Mouse (Mus musculus) embryonic facial prominence, embryonic 13.5 days (tissue): ENCODE data around the gene Ush1g. TPM values are rescaled to one million over a fixed set of nuclear protein-coding genes. Genes with fewer than 3 reads are reported as not detected.

Experiments used
- ATAC-seq: fragments of 200-750 bp; cut with Nextera tagmentation; 2 replicates; pipeline ENCODE4 v1.8.0; 2017; ENCODE audit warnings: low read depth; ENCODE audit not compliant: insufficient number of reproducible peaks, insufficient read depth, low FRiP score, low TSS enrichment
- H3K27ac ChIP-seq: fragments of 300-500 bp; sonication (generic); 2 replicates; pipeline ENCODE4 v1.5.1; 2015; ENCODE audit warnings: moderate library complexity, mild to moderate bottlenecking, inconsistent platforms
- H3K27me3 ChIP-seq: fragments of 300-500 bp; sonication (generic); 2 replicates; pipeline ENCODE4 v1.6.1; 2015; ENCODE audit warnings: mild to moderate bottlenecking, inconsistent platforms
- H3K36me3 ChIP-seq: fragments of 300-500 bp; sonication (generic); 2 replicates; pipeline ENCODE4 v1.6.1; 2015; ENCODE audit warnings: mild to moderate bottlenecking, inconsistent platforms
- H3K4me1 ChIP-seq: fragments of 300-500 bp; sonication (generic); 2 replicates; pipeline ENCODE4 v1.6.1; 2015; ENCODE audit warnings: inconsistent platforms
- H3K4me2 ChIP-seq: fragments of 300-500 bp; sonication (generic); 2 replicates; pipeline ENCODE4 v1.6.1; 2015; ENCODE audit warnings: moderate library complexity, mild to moderate bottlenecking, inconsistent platforms
- H3K4me3 ChIP-seq: fragments of 300-500 bp; sonication (generic); 2 replicates; pipeline ENCODE4 v1.5.1; 2015; ENCODE audit warnings: mild to moderate bottlenecking, inconsistent platforms
- H3K9ac ChIP-seq: fragments of 300-500 bp; sonication (generic); 2 replicates; pipeline ENCODE4 v1.6.1; 2015; ENCODE audit warnings: mild to moderate bottlenecking, inconsistent platforms
- H3K9me3 ChIP-seq: fragments of 300-500 bp; sonication (generic); 2 replicates; pipeline ENCODE4 v1.6.1; 2016; ENCODE audit warnings: inconsistent platforms
- WGBS: fragments of 180-500 bp; shearing (Covaris S2); methylation state at CpG from one replicate; pipeline ENCODE4 v1.1.7; 2015; ENCODE audit warnings: mixed read lengths; 5-methylcytosine and 5-hydroxymethylcytosine counted together
- polyA plus RNA-seq: library from polyadenylated mRNA; unstranded; fragments of >200 nt; fragmentation: Nextera tagmentation; extraction: Ambion mirVana; gene quantifications from 2 replicates; pipeline ENCODE4 v1.2.1, GENCODE M21; 2015

Gene Ush1g
- polyA plus RNA-seq, 1 experiment from 2014 or later: not detected

GRCm38 (mm10) chr11:115329339-115329738 is 7.5 kb upstream of the Ush1g start:
- no peak overlapping the region for H3K27ac ChIP-seq
- H3K36me3 ChIP-seq: no peaks in the 10 kb centered on the region
- no peak overlapping the region for H3K9ac ChIP-seq
- H3K4me2 ChIP-seq: no peak overlapping the region
- peaks cover 87% of the 10 kb centered on the region for H3K27me3 ChIP-seq
- no peak for ATAC-seq
- no peak overlapping the region for H3K4me3 ChIP-seq
- peaks cover 1% of the 10 kb centered on the region for H3K4me1 ChIP-seq
- 68% methylated on average over 15 of the region's 15 CpGs for WGBS
- no peaks in the 10 kb centered on the region for H3K9me3 ChIP-seq

DNA sequence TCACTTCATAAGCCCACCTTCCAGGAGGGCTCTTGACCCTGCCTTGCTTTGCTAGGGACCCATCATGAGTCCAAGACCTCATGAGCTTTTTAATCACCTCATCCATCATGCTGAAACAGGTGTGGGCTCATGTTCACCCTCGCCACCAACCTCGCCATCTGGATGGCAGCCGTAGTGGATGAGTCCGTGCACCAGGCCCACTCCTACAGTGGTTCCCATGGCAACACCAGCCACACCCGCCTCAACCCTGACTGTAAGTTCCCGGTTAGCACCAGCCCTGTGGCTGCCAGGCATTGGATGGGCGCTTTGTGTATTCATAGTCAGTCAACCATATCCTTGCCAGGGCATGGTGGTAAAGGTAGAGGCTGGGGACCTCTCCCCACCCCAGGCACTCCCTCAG is 4.9 kb upstream of the Ush1g start:
- 69% methylated on average over 7 of the region's 7 CpGs for WGBS
- Histone ChIP-seq H3K4me3 (no peak overlapping the region), H3K36me3 (no peaks in the 10 kb centered on the region), H3K27me3 (peaks cover 87% of the 10 kb centered on the region), H3K4me1 (peaks cover 5% of the 10 kb centered on the region; the same call in 1 of the 2 replicates), H3K27ac (no peak overlapping the region), H3K4me2 (no peak overlapping the region), H3K9ac (no peak overlapping the region), H3K9me3 (no peaks in the 10 kb centered on the region)
- no peak for ATAC-seq

GRCm38 (mm10) chr11:115323354-115323753 is 1.5 kb upstream of the Ush1g start:
- H3K9ac ChIP-seq: no peak overlapping the region
- H3K27me3 ChIP-seq: peaks cover 93% of the 10 kb centered on the region
- no peak for ATAC-seq
- H3K4me2 ChIP-seq: no peak overlapping the region
- no peak overlapping the region for H3K4me3 ChIP-seq
- no peak overlapping the region for H3K27ac ChIP-seq
- no peaks in the 10 kb centered on the region for H3K36me3 ChIP-seq
- peaks cover 12% of the 10 kb centered on the region; the same call in 1 of the 2 replicates for H3K4me1 ChIP-seq
- H3K9me3 ChIP-seq: no peaks in the 10 kb centered on the region
- 24% methylated on average over 32 of the region's 32 CpGs for WGBS

DNA sequence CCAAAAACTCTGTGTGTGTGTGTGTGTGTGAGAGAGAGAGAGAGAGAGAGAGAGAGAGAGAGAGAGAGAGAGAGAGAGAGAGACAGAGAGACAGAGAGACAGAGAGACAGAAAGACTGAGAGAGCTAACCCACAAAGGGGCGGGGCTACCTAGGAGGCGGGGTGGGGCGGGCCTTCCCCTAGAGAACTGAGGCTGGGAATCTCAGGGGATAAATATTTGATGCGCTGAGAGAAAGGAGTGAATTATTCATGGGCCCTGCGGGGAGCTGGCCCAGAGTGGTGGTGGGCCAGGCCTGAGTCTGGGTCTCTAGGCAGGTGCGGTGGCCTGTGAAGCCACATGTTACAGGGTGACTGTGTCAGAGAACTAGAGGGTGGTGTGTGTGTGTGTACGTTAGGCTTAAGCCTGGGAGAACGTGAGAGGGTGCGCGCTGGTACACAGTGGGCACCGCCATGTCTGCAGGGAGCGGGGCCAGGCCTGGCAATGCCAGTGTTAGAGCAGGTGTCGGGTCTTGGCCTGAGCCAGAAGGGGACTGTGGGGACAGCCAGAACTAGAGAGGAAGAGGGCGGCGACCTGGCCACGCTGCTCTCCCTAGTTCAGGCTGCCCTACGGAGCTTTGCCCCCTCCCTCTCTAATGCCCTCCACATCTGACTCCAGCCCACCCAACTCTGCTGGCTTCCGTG is 2.0 kb downstream of the Ush1g start:
- H3K4me1 ChIP-seq: peaks cover 12% of the 10 kb centered on the region; the same call in 1 of the 2 replicates
- no peak overlapping the region for H3K9ac ChIP-seq
- no peak overlapping the region for H3K4me2 ChIP-seq
- 3% methylated on average over 18 of the region's 18 CpGs for WGBS
- ATAC-seq: no peak
- no peaks in the 10 kb centered on the region for H3K9me3 ChIP-seq
- H3K4me3 ChIP-seq: no peak overlapping the region
- no peak overlapping the region for H3K27ac ChIP-seq
- H3K27me3 ChIP-seq: peaks cover 100% of the 10 kb centered on the region
- H3K36me3 ChIP-seq: no peaks in the 10 kb centered on the region

DNA sequence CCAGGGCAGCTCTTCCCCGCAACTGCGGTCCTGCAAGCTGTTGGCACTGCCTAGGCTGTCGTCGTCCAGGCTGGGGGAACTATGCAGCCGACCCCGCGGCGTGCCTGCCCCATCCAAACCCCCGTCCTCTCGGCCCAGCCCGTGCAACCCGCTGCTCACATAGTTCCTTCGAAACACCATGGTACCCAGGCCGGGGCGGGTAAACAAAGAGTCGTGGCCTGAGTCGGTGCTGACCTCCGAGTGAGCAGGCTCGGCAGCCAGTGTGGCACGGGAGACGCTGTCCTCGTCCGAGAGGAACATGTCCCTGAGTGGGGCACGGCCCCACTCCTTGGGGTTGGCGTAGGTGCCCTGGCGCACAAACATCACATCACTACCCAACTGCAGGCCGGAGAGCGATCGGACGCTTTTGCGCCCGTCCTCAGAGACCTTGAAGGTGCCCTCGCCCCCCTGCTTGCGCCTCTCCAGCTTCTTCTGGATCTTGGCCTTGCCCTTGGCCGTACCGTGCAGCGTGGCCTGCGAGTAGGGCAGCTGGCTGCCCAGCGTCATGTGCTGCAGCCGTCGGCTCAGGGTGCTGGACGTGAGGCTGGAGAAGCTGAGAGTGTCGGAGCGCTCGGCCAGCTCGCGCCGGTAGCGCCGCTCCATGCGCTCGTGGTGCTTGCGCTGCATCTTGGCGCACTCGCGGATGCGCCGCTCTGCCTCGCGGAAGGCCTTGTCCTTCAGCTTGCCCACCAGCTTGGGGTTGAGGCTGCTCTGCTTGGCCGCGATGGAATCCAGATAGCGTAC is 3.4 kb downstream of the Ush1g start:
- no peak for ATAC-seq
- 3% methylated on average over 63 of the region's 63 CpGs for WGBS
- Histone ChIP-seq H3K36me3 (no peaks in the 10 kb centered on the region), H3K4me3 (peak overlapping the region; percentile 12; the same call in 1 of the 2 replicates), H3K4me2 (0 out of 2 replicates have a peak overlapping the region, but pooled peaks have one; percentile 18), H3K27ac (no peak overlapping the region), H3K27me3 (peaks cover 100% of the 10 kb centered on the region), H3K9me3 (no peaks in the 10 kb centered on the region), H3K9ac (no peak overlapping the region), H3K4me1 (peaks cover 12% of the 10 kb centered on the region; the same call in 1 of the 2 replicates)

GRCm38 (mm10) chr11:115317204-115317603 is 4.6 kb downstream of the Ush1g start:
- no peak overlapping the region for H3K4me2 ChIP-seq
- H3K27me3 ChIP-seq: peaks cover 100% of the 10 kb centered on the region
- ATAC-seq: no peak
- WGBS: 59% methylated on average over 7 of the region's 7 CpGs
- no peak overlapping the region for H3K4me3 ChIP-seq
- no peak overlapping the region for H3K9ac ChIP-seq
- no peaks in the 10 kb centered on the region for H3K36me3 ChIP-seq
- peaks cover 12% of the 10 kb centered on the region; the same call in 1 of the 2 replicates for H3K4me1 ChIP-seq
- H3K9me3 ChIP-seq: no peaks in the 10 kb centered on the region
- no peak overlapping the region for H3K27ac ChIP-seq

GRCm38 (mm10) chr11:115314249-115314648 is 7.6 kb downstream of the Ush1g start:
- 45% methylated on average over 2 of the region's 2 CpGs for WGBS
- Histone ChIP-seq H3K36me3 (no peaks in the 10 kb centered on the region), H3K27me3 (peaks cover 77% of the 10 kb centered on the region), H3K4me2 (no peak overlapping the region), H3K4me3 (no peak overlapping the region), H3K9me3 (no peaks in the 10 kb centered on the region), H3K27ac (no peak overlapping the region), H3K9ac (no peak overlapping the region), H3K4me1 (peaks cover 3% of the 10 kb centered on the region; the same call in 1 of the 2 replicates)
- no peak for ATAC-seq

DNA sequence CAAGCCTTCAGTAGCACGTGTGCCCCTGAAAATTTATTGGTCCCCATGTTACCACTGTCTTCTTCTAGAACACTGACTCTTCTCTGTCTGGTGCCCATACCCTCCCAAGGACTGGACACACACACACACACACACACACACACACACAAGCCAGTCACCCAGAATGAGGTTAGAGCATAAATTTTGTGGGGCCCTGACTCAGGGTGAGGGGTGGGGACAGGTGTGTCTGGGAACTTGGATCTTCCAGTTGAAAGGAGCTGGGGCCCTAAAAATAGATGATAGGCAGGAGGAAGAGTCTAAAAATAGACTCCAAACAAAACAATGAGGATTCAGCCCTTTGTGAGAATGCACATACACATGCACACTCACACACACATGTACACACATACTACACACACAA is 13.1 kb downstream of the Ush1g start:
- Histone ChIP-seq H3K36me3 (no peaks in the 10 kb centered on the region), H3K4me1 (peaks cover 13% of the 10 kb centered on the region), H3K4me3 (no peak overlapping the region), H3K4me2 (no peak overlapping the region), H3K9me3 (no peaks in the 10 kb centered on the region), H3K27me3 (peaks cover 43% of the 10 kb centered on the region), H3K9ac (no peak overlapping the region), H3K27ac (no peak overlapping the region)
- no peak for ATAC-seq
- 65% methylated on average over 1 of the region's 1 CpGs for WGBS

- peaks cover 24% of the 10 kb centered on the region for H3K27me3 ChIP-seq
- no peak for ATAC-seq
- 9% methylated on average over 8 of the region's 8 CpGs for WGBS
- H3K4me1 ChIP-seq: peaks cover 13% of the 10 kb centered on the region
- H3K9ac ChIP-seq: no peak within 1 kb of the TSS
- H3K9me3 ChIP-seq: no peaks in the 10 kb centered on the region
- H3K4me3 ChIP-seq: no peak within 1 kb of the TSS
- no peak within 1 kb of the TSS for H3K4me2 ChIP-seq
- H3K27ac ChIP-seq: no peak within 1 kb of the TSS
- H3K36me3 ChIP-seq: no peaks in the 10 kb centered on the region
Measured at GRCm38 (mm10) chr11:115306863-115307262, 15.0 kb downstream of the Ush1g start, which contains the start of gene Otop2. Gene Otop2 (plus strand): TSS chr11:115307163.

DNA sequence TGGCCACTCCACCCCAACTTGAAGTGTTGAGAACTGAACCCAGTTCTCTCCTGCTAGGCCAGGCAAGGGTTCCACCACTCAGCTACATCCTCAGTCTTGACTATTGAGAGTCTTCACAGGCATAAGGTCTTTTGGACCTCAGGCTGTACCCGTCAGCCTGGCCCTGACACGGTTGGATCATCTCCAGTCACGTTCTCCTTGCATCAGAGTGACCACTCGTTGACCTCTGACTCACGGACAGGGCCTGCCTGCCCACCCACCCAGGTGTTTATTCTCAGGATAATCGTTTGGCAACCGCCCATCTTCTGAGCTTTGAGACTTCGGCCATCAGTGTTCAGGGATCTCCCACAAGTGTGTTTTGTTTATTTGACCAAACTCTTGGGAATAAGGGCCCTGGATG is 18.7 kb downstream of the Ush1g start:
- Histone ChIP-seq H3K4me2 (no peak overlapping the region), H3K4me3 (no peak overlapping the region), H3K36me3 (no peaks in the 10 kb centered on the region), H3K9me3 (peaks cover 4% of the 10 kb centered on the region; the same call in 1 of the 2 replicates), H3K27me3 (peaks cover 35% of the 10 kb centered on the region), H3K4me1 (peaks cover 13% of the 10 kb centered on the region), H3K9ac (no peak overlapping the region), H3K27ac (no peak overlapping the region)
- ATAC-seq: no peak
- 73% methylated on average over 8 of the region's 8 CpGs for WGBS

DNA sequence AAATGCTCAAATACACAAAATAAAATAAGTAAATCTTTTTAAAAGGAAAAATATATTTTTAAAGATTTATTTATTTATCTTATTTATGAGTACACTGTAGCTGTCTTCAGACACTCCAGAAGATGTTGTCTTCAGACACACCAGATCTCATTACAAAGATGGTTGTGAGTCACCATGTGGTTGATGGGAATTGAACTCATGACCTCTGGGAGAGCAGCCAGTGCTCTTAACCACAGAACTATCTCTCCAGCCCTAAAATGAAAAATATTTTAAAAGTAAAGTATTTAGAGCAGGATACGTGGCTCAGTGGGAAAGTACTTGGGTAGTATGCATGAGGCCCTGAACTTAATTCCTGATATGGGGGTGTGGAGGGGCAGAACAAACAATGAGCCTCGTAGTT is 20.5 kb downstream of the Ush1g start:
- Histone ChIP-seq H3K27ac (no peak overlapping the region), H3K4me1 (peaks cover 11% of the 10 kb centered on the region), H3K4me2 (no peak overlapping the region), H3K9ac (no peak overlapping the region), H3K36me3 (no peaks in the 10 kb centered on the region), H3K27me3 (peaks cover 40% of the 10 kb centered on the region), H3K9me3 (peaks cover 4% of the 10 kb centered on the region; the same call in 1 of the 2 replicates), H3K4me3 (no peak overlapping the region)
- WGBS: 83% methylated on average over 2 of the region's 2 CpGs
- ATAC-seq: no peak

DNA sequence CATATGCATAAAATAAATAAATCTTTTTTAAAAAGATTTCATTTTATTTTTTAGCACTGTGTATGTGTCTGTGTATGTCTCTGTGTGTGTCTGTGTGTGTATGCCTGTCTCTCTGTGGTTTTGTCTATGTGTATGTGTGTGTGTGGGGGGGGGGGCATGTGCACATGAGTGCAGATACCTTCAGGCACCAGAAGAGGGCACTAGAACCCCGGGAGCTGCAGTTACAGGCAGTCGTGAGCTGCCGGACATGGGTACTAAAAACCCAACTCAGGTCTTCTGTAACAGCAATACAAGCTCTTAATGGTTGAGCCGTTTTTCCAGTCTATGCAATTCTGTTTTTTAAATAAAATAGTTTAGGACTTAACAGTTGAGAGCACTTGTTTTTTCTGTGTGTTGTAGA is 21.1 kb downstream of the Ush1g start:
- Histone ChIP-seq H3K9ac (no peak overlapping the region), H3K36me3 (no peaks in the 10 kb centered on the region), H3K27ac (no peak overlapping the region), H3K9me3 (peaks cover 4% of the 10 kb centered on the region; the same call in 1 of the 2 replicates), H3K4me3 (no peak overlapping the region), H3K4me2 (no peak overlapping the region), H3K27me3 (peaks cover 45% of the 10 kb centered on the region), H3K4me1 (peaks cover 11% of the 10 kb centered on the region)
- WGBS: 78% methylated on average over 4 of the region's 4 CpGs
- ATAC-seq: no peak
